Mouse (Mus musculus): ENCODE data around the gene Xxylt1.

GRCm38 (mm10) chr16:31071731-31072130 is 9.5 kb downstream of the Xxylt1 start:
- TF ChIP-seq CTCF (IDR thresholded peaks at IDR 0.05; ENCODE audit: borderline replicate concordance, insufficient read depth, low read depth, low read length) (no peak), POLR2A (IDR thresholded peaks at IDR 0.05; ENCODE audit: borderline replicate concordance, insufficient read depth, low read length) (no peak)
